Mouse (Mus musculus): Measurements from ENCODE around the gene Plekha1. TPM values are rescaled to one million over a fixed set of nuclear protein-coding genes. Genes with fewer than 3 reads are reported as not detected.

Gene Plekha1
- polyA plus RNA-seq, 1 experiment from 2014 or later: 40.6 TPM

DNA sequence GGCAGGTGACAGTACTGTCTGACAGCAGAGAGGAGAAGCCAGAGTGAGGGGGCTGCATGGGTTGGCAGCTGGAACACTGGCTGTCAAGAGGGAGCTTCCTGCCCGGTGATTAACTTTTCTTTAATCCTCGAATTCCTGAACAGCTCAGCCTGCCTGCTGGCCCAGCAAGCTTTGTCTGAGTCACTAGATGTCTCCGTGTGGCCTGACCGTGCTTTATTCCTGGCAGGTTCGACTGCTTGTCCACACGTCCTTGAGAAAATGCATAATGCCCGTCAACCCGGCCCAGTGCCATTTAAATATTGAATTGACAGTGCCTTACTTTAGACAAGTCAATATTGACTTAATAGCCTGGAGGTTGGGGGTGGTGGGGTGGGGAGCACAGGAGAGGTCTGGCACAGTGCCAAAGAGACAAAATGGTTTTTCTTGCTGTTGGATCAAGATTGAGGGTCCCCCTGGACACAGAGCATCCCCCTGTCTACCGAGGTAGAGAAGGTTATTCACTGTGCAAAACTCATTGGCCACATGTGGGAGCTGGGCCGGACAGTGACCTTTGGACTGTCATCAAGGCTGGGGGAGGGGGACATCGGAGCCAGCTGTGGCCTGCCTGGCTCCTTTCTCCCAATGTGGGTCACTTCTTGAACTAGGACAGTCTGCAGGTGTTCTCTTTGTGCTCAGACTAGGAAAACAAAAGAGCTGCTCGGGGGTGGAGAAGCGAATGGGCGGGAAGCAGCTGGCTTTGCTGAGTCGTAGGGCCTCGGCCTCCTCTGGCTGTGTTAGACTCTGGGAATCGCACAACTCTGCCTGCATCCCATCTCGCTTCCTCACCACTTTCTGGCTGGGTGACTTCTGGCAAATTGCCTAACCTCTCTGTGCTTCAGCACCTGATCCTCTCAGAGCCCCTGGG, 30.3 kb upstream of the Plekha1 start:
- no peak for ATAC-seq (ENCODE audit: low FRiP score, low read depth)
- no peak overlapping the region for H3K4me2 ChIP-seq (replicated peaks)
- H3K4me1 ChIP-seq: peaks cover 7% of the 10 kb centered on the region
- H3K27me3 ChIP-seq: peaks cover 16% of the 10 kb centered on the region
- no peak overlapping the region for H3K9ac ChIP-seq
- H3K4me3 ChIP-seq: no peak overlapping the region
- H3K36me3 ChIP-seq: no peaks in the 10 kb centered on the region
- H3K9me3 ChIP-seq: no peaks in the 10 kb centered on the region
- WGBS: 33% methylated on average over 18 of the region's 18 CpGs
- no peak overlapping the region for H3K27ac ChIP-seq

DNA sequence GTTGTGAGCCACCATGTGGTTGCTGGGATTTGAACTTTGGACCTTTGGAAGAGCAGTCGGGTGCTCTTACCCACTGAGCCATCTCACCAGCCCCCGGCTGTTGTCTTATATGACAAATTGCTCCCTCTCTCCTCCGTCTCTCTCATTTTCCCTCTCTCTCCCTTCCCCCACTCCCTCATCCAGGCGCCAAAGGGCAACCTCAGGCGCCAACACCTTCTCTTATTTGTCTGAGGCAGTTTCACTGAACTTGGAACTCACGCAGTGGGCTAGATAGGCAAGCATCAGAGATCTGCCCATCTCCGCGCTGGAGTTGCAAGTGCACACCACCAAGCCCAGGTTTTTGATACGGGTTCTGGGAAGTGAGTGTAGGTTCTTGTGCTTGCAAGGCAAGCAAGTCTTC, 29.5 kb upstream of the Plekha1 start:
- ATAC-seq (ENCODE audit: low FRiP score, low read depth): no peak
- 86% methylated on average over 9 of the region's 9 CpGs for WGBS

DNA sequence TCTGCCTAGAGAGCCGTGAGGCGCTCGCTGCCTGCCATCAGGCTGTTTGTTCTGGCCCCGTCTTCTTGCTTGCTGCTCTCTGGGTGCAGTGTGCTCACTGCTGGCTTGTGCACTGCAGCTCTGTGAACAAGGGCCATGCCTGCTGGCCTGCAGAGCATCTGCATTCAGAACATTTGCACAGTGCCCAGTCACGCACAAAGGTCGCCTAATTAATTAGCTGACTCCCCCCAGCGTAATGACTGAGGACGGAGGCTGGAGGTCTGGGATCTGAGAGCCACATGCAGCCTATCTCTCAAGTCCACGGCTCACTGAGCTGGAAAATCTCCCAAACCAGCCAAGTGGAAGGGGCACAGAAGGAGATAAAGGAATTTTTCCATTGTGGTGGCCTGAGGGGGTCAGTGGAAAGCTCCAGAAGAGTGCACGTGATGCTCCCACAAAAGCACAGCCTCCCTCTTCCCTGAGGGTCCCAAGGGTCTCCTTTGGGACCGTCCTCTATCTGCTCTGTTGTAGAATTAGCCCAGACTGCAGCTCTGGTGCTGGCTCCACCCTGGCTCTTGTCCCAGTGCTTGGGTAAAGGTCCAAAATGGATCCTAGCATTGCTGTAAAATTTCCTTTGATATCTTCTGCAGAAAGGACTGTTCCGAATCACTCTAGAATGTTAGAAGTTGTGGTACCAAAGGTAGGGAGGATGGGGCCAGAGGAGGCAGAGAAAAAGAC, 27.5 kb upstream of the Plekha1 start:
- Histone ChIP-seq H3K27me3 (peaks cover 15% of the 10 kb centered on the region), H3K4me3 (no peak overlapping the region), H3K36me3 (no peaks in the 10 kb centered on the region), H3K9me3 (no peaks in the 10 kb centered on the region), H3K27ac (no peak overlapping the region), H3K4me1 (peaks cover 7% of the 10 kb centered on the region), H3K9ac (no peak overlapping the region), H3K4me2 (replicated peaks) (no peak overlapping the region)
- ATAC-seq (ENCODE audit: low FRiP score, low read depth): no peak
- WGBS: 48% methylated on average over 12 of the region's 12 CpGs

More for the DNA sequence above, 29.5 kb upstream of the Plekha1 start:
- no peak overlapping the region for H3K9ac ChIP-seq
- peaks cover 16% of the 10 kb centered on the region for H3K27me3 ChIP-seq
- no peak overlapping the region for H3K4me3 ChIP-seq
- H3K9me3 ChIP-seq: no peaks in the 10 kb centered on the region
- H3K4me2 ChIP-seq (replicated peaks): no peak overlapping the region
- no peak overlapping the region for H3K27ac ChIP-seq
- H3K4me1 ChIP-seq: peaks cover 7% of the 10 kb centered on the region
- H3K36me3 ChIP-seq: no peaks in the 10 kb centered on the region

DNA sequence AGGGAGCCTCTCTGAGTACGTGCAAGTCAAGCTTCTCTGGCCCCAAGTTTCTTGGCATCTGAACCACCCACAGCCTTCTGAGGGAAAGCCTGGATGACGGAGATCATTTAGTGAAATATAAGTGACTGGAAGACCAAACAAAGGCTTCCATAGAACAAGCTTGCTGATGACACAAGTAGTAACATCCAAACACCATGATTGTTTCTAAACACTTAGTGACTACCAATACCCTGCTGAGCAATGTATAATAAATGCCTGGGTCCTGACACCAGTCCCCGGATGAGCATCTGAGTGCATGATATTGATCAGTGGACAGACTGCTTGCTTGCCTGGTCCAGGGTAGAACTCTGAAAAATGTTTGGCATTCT, 26.9 kb upstream of the Plekha1 start:
- Histone ChIP-seq H3K27me3 (peaks cover 10% of the 10 kb centered on the region), H3K4me3 (no peak overlapping the region), H3K9me3 (no peaks in the 10 kb centered on the region), H3K4me2 (replicated peaks) (no peak overlapping the region), H3K4me1 (peaks cover 7% of the 10 kb centered on the region), H3K9ac (no peak overlapping the region), H3K36me3 (no peaks in the 10 kb centered on the region), H3K27ac (no peak overlapping the region)
- WGBS: 86% methylated on average over 3 of the region's 3 CpGs
- ATAC-seq (ENCODE audit: low FRiP score, low read depth): no peak

DNA sequence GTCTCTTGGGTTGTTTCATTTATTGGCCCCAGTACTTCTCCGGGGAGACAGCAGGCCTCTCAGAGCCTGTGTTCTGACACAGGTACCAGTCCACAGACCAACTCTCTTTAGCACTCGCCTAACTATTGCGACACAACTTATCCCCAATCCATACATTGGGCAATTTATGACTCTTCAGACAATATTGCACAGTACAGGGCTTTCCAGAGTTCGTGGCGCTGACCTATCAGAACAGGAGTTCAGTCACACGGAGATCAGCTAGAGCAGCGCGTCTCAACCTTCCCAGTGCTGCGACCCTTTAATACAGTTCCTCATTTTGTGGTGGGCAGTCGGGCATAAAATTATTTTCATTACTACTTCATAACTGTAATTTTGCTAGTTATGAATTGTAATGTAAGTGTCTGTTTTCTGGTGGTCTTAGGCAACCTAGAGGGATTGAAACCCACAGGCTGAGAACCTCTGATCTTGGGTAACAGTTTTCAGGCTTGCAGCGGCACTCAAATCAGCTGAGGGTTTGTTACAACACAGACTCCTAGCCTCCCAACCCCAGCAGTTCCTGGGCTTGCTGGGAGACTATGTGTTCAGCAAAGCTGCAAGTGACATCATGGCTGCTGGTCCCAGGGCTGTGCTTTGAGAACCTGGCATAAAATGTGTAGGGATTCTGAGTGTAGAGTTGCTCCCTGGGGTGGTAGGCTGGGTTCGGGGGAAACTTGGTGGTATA, 26.0 kb upstream of the Plekha1 start:
- H3K4me3 ChIP-seq: no peak overlapping the region
- ATAC-seq (ENCODE audit: low FRiP score, low read depth): no peak
- H3K4me2 ChIP-seq (replicated peaks): no peak overlapping the region
- 87% methylated on average over 12 of the region's 12 CpGs for WGBS
- H3K4me1 ChIP-seq: peaks cover 7% of the 10 kb centered on the region
- peaks cover 6% of the 10 kb centered on the region; the same call in 1 of the 2 replicates for H3K27me3 ChIP-seq
- H3K9ac ChIP-seq: no peak overlapping the region
- no peaks in the 10 kb centered on the region for H3K36me3 ChIP-seq
- H3K27ac ChIP-seq: no peak overlapping the region
- no peaks in the 10 kb centered on the region for H3K9me3 ChIP-seq

DNA sequence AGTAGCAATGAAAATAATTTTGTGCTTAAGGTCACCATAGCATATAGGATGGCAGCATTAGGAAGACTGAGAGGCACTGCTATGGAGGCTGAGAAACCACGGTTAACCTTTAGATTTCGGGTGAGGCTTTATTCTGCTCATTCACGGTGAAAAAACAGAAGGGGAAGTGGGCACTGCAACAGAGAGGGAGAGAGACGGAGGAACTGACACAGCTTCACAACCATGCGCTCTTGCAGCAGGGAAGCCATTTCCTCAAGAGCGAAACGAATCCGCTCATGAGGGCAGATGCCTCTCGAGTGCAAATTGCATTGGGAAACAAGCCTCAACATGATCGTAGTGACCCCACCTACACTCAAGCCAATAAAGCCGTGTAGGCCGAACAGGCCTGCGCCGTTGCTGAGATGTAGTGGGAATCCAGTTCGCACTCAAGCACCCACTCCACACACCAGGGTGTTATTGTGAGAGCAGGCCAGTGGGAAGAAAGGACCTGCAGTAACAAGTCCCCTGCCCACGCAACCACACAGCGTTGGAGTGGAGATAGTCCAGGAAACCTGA, 18.3 kb upstream of the Plekha1 start:
- Histone ChIP-seq H3K27ac (no peak overlapping the region), H3K9me3 (no peaks in the 10 kb centered on the region), H3K36me3 (no peaks in the 10 kb centered on the region), H3K4me2 (replicated peaks) (no peak overlapping the region), H3K27me3 (no peaks in the 10 kb centered on the region), H3K4me3 (no peak overlapping the region), H3K4me1 (no peaks in the 10 kb centered on the region), H3K9ac (no peak overlapping the region)
- ATAC-seq (ENCODE audit: low FRiP score, low read depth): no peak
- 87% methylated on average over 17 of the region's 17 CpGs for WGBS

DNA sequence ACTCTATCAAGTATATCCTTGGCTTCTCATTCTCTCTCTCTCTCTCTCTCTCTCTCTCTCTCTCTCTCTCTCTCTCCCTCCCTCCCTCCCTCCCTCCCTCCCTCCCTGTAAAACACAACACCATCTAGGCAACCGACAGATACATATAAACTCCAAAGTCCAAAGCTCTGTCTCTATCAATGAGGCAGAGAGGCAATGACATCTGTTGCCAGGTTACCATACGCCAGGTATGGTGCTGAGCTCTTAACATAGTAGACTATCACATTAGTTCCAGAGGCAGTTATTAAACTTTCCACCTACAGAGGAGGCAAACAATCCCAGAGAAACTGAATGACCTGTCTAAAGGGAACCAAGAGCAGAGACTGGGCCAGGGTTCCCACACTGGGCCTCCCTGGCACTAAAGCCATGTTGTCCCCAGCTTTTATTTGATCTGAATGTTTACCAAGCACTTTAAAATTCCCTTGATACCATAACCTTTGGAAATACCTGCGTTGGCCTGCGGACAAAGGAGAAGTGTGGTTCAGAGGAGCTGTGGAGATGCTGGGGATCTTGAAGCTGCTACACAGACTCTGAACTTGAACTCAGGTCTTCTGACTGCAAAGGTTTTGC, 10.8 kb upstream of the Plekha1 start:
- H3K36me3 ChIP-seq: no peaks in the 10 kb centered on the region
- H3K27me3 ChIP-seq: peaks cover 12% of the 10 kb centered on the region; the same call in 1 of the 2 replicates
- 79% methylated on average over 4 of the region's 4 CpGs for WGBS
- no peak for ATAC-seq (ENCODE audit: low FRiP score, low read depth)
- no peaks in the 10 kb centered on the region for H3K4me1 ChIP-seq
- no peak overlapping the region for H3K27ac ChIP-seq
- H3K4me2 ChIP-seq (replicated peaks): no peak overlapping the region
- H3K9ac ChIP-seq: no peak overlapping the region
- no peaks in the 10 kb centered on the region for H3K9me3 ChIP-seq
- H3K4me3 ChIP-seq: no peak overlapping the region

DNA sequence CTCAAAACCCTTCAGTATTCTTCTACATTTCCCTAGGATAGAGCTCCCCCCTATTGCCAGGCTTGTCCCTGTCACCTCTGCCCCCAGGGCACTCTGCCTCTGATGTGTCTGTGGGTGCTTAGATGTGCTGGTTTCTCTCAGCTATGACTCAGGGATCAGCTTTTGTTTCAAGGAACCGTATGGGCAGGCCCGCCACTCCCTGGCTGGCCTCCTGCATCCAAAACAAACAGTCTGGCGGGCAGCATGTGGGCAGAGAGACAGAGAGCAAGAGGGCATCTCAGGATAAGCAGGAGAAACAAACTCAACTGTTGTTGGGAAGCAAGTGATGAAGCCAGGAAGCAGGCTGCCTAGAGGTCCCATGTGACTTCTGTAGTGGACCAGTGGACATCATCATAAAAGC, 9.9 kb upstream of the Plekha1 start:
- H3K9ac ChIP-seq: no peak overlapping the region
- no peak overlapping the region for H3K4me2 ChIP-seq (replicated peaks)
- WGBS: 45% methylated on average over 3 of the region's 3 CpGs
- peaks cover 6% of the 10 kb centered on the region for H3K4me1 ChIP-seq
- H3K4me3 ChIP-seq: no peak overlapping the region
- H3K9me3 ChIP-seq: no peaks in the 10 kb centered on the region
- H3K27me3 ChIP-seq: peaks cover 12% of the 10 kb centered on the region; the same call in 1 of the 2 replicates
- no peaks in the 10 kb centered on the region for H3K36me3 ChIP-seq
- H3K27ac ChIP-seq: no peak overlapping the region
- ATAC-seq (ENCODE audit: low FRiP score, low read depth): no peak

DNA sequence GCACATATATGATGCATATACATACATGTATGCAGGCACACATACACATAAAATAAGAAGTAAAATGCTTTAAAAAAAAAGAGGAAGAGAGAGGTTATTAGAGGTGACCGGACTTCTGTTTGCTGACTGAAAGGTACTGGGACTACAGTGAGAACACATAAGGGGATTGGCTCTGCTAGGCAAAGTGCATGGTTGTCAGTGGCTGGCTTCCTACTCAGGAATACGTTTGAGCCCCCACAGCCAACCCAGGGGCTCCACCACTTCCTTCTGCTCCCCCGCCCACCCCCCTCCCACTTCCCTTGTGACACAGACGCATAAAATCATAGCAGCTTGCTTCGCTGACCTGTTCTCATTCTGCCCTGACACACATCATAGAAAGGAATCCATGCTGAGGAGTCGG, 7.6 kb upstream of the Plekha1 start:
- no peaks in the 10 kb centered on the region for H3K9me3 ChIP-seq
- WGBS: 72% methylated on average over 6 of the region's 6 CpGs
- peaks cover 26% of the 10 kb centered on the region for H3K4me1 ChIP-seq

DNA sequence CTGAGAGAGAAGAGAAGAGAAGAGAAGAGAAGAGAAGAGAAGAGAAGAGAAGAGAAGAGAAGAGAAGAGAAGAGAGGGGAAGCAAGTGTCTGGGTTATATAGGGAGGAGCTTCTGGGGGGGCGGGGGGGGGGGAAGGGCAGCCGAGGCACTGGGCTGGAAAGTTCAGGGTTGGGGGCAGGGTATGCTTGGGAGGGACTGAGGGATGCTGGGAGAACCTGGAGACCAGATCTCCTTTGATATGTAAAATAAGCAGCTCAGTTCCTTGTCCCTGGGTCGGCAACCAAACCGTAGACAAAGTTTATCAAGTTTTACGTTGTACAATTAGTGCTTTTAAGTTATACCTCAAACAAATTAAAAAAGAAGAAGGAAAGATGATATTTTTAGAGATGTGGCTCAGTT, 5.6 kb upstream of the Plekha1 start:
- H3K4me2 ChIP-seq (replicated peaks): no peak overlapping the region
- H3K27ac ChIP-seq: no peak overlapping the region
- H3K4me3 ChIP-seq: no peak overlapping the region
- H3K27me3 ChIP-seq: peaks cover 27% of the 10 kb centered on the region
- 48% methylated on average over 4 of the region's 5 CpGs for WGBS
- no peaks in the 10 kb centered on the region for H3K36me3 ChIP-seq
- ATAC-seq (ENCODE audit: low FRiP score, low read depth): no peak
- peaks cover 26% of the 10 kb centered on the region for H3K4me1 ChIP-seq
- H3K9ac ChIP-seq: no peak overlapping the region
- H3K9me3 ChIP-seq: no peaks in the 10 kb centered on the region

More for the DNA sequence above, 7.6 kb upstream of the Plekha1 start:
- H3K4me2 ChIP-seq (replicated peaks): no peak overlapping the region
- peaks cover 12% of the 10 kb centered on the region; the same call in 1 of the 2 replicates for H3K27me3 ChIP-seq
- no peaks in the 10 kb centered on the region for H3K36me3 ChIP-seq
- no peak overlapping the region for H3K27ac ChIP-seq
- ATAC-seq (ENCODE audit: low FRiP score, low read depth): no peak
- H3K9ac ChIP-seq: no peak overlapping the region
- H3K4me3 ChIP-seq: no peak overlapping the region

DNA sequence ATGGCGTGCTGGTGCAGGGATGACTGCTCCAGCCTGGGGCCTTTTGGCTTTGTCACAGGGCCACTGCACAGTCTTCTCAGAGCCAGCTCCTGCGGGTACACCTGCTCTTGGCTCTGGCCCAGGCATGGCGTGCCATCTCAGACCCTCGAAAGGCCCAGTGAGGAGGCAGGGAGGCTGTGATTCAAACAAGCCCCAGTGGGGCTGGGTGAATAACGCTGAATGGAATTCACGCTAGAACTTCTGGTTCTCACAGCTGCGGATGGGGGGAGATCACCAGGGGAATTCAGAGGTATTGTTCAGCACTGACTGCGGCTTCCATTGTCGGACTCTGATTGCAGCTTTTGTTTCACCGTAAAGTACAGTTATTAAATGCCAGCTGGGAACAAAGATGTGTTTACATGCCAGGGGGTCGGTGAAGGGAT, 4.8 kb upstream of the Plekha1 start:
- Histone ChIP-seq H3K9me3 (no peaks in the 10 kb centered on the region), H3K4me2 (replicated peaks) (peak overlapping the region; percentile 40), H3K27me3 (peaks cover 26% of the 10 kb centered on the region), H3K4me1 (peaks cover 26% of the 10 kb centered on the region), H3K36me3 (no peaks in the 10 kb centered on the region), H3K27ac (no peak overlapping the region), H3K9ac (no peak overlapping the region), H3K4me3 (no peak overlapping the region)
- 21% methylated on average over 11 of the region's 11 CpGs for WGBS
- ATAC-seq (ENCODE audit: low FRiP score, low read depth): peak; percentile 4; the same call in 1 of the 2 replicates

Measured in limb, embryonic 13.5 days (tissue).